Comparison of ENCODE assay signal across 8 mouse cellular contexts in the genomic region with DNA sequence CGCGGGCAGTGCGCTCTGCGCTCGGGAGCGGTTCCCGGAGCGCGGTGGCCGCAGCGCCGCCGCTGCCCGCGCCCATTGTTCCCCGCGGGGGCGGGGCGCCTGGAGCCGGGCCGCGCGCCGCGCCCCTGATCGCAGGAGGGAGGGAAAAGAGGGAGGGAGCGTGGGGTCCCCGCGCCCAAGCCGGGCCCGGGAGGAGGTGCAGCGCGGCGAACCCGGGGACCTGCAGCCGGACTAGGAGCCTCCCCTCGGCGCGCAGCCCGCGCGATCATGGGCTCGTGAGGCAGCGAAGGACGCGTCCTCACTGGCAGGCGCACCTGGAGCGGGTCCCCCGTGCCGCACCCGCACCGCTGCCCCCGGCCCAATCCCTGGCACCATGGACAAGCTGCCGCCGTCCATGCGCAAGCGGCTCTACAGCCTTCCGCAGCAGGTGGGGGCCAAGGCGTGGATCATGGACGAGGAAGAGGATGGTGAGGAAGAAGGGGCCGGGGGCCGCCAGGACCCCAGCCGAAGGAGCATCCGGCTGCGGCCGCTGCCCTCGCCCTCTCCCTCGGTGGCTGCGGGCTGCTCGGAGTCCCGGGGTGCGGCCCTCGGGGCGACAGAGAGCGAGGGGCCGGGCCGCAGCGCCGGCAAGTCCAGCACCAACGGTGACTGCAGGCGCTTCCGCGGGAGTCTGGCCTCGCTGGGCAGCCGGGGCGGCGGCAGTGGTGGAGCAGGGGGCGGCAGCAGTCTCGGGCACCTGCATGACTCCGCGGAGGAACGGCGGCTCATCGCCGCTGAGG. TPM values are rescaled to one million over a fixed set of nuclear protein-coding genes. Genes with fewer than 3 reads are reported as not detected.
DNase-seq lines count a peak whose midpoint lies in the region; ATAC-seq lines count a peak whose summit lies in the region.

A gene (plus strand): TSS at position 274 of the 779 bp plus-strand sequence.

- peak; percentile 8 for ATAC-seq in kidney, embryonic 15.5 days (replicated peaks; ENCODE audit: low FRiP score)
- ATAC-seq in intestine, embryonic 16.5 days, result peak; percentile 49
- peak; percentile 30; the same call in 1 of the 2 replicates for ATAC-seq in midbrain, embryonic 16.5 days

- H3K4me1 ChIP-seq in kidney, embryonic 15.5 days, result peaks cover 26% of the 10 kb centered on the region
- peaks cover 45% of the 10 kb centered on the region for H3K4me1 ChIP-seq in embryonic facial prominence, embryonic 10.5 days
- peaks cover 15% of the 10 kb centered on the region for H3K4me1 ChIP-seq in intestine, embryonic 16.5 days (ENCODE audit: control insufficient read depth, insufficient read depth, low read length)
- peaks cover 44% of the 10 kb centered on the region for H3K4me1 ChIP-seq in midbrain, embryonic 16.5 days (ENCODE audit: control insufficient read depth, insufficient read depth, low read length)

- no peaks in the 10 kb centered on the region for H3K9me3 ChIP-seq in kidney, embryonic 15.5 days (replicated peaks)
- H3K9me3 ChIP-seq in embryonic facial prominence, embryonic 10.5 days, result no peaks in the 10 kb centered on the region
- no peaks in the 10 kb centered on the region for H3K9me3 ChIP-seq in intestine, embryonic 16.5 days (ENCODE audit: control insufficient read depth, low read length)
- H3K9me3 ChIP-seq in midbrain, embryonic 16.5 days (replicated peaks; ENCODE audit: control insufficient read depth, low read length, poor library complexity, severe bottlenecking), result no peaks in the 10 kb centered on the region

- H3K4me2 ChIP-seq in kidney, embryonic 15.5 days, result peak within 1 kb of the TSS; percentile 100
- peak within 1 kb of the TSS; percentile 99 for H3K4me2 ChIP-seq in intestine, embryonic 16.5 days (ENCODE audit: low read depth, low read length)
- H3K4me2 ChIP-seq in midbrain, embryonic 16.5 days (ENCODE audit: low read length), result peak within 1 kb of the TSS; percentile 96

- peak within 1 kb of the TSS; percentile 53 for H3K9ac ChIP-seq in kidney, embryonic 15.5 days
- H3K9ac ChIP-seq in intestine, embryonic 16.5 days (ENCODE audit: low read depth, low read length), result peak within 1 kb of the TSS; percentile 68
- peak within 1 kb of the TSS; percentile 94 for H3K9ac ChIP-seq in midbrain, embryonic 16.5 days (ENCODE audit: low read depth, low read length)

- H3K4me3 ChIP-seq in kidney, embryonic 15.5 days (replicated peaks), result peak within 1 kb of the TSS; percentile 77
- peak within 1 kb of the TSS; percentile 77 for H3K4me3 ChIP-seq in embryonic facial prominence, embryonic 10.5 days
- peak within 1 kb of the TSS; percentile 63 for H3K4me3 ChIP-seq in intestine, embryonic 16.5 days (ENCODE audit: low read length)
- peak within 1 kb of the TSS; percentile 90 for H3K4me3 ChIP-seq in midbrain, embryonic 16.5 days (ENCODE audit: low read depth, low read length)

- H3K36me3 ChIP-seq in kidney, embryonic 15.5 days, result no peaks in the 10 kb centered on the region
- H3K36me3 ChIP-seq in embryonic facial prominence, embryonic 10.5 days (replicated peaks), result no peaks in the 10 kb centered on the region
- no peaks in the 10 kb centered on the region for H3K36me3 ChIP-seq in intestine, embryonic 16.5 days (ENCODE audit: control insufficient read depth, insufficient read depth, low read length)
- no peaks in the 10 kb centered on the region for H3K36me3 ChIP-seq in midbrain, embryonic 16.5 days (ENCODE audit: control insufficient read depth, insufficient read depth, low read length)

- H3K27ac ChIP-seq in kidney, embryonic 15.5 days, result 0 out of 2 replicates have a peak within 1 kb of the TSS, but pooled peaks have one; percentile 22
- peak within 1 kb of the TSS; percentile 79 for H3K27ac ChIP-seq in embryonic facial prominence, embryonic 10.5 days (replicated peaks)
- H3K27ac ChIP-seq in intestine, embryonic 16.5 days (ENCODE audit: low read length), result no peak within 1 kb of the TSS
- H3K27ac ChIP-seq in midbrain, embryonic 16.5 days (ENCODE audit: low read length), result peak within 1 kb of the TSS; percentile 94

- peaks cover 85% of the 10 kb centered on the region for H3K27me3 ChIP-seq in kidney, embryonic 15.5 days
- H3K27me3 ChIP-seq in embryonic facial prominence, embryonic 10.5 days (replicated peaks; ENCODE audit: low read depth, poor library complexity, severe bottlenecking), result peaks cover 99% of the 10 kb centered on the region
- H3K27me3 ChIP-seq in intestine, embryonic 16.5 days (replicated peaks; ENCODE audit: control insufficient read depth, insufficient read depth, low read length), result peaks cover 38% of the 10 kb centered on the region
- no peaks in the 10 kb centered on the region; the same call in 1 of the 2 replicates for H3K27me3 ChIP-seq in midbrain, embryonic 16.5 days (ENCODE audit: control insufficient read depth, insufficient read depth, low read depth, low read length)

- WGBS in kidney, embryonic 15.5 days, result under 1% methylated on average over 86 of the region's 95 CpGs
- under 1% methylated on average over 95 of the region's 95 CpGs for WGBS in embryonic facial prominence, embryonic 10.5 days
- under 1% methylated on average over 86 of the region's 95 CpGs for WGBS in intestine, embryonic 16.5 days
- WGBS in midbrain, embryonic 16.5 days, result under 1% methylated on average over 59 of the region's 95 CpGs

- no peak for DNase-seq in kidney, adult 8-10 months
- peak; percentile 51 for DNase-seq in R1 (ENCODE audit: low read depth, low spot score)
- peak; percentile 60 for DNase-seq in embryonic facial prominence, embryonic 10.5 days (ENCODE audit: low spot score)
- no peak for DNase-seq in urinary bladder, postnatal 14 days (ENCODE audit: low spot score)
- no peak for DNase-seq in c-Kit-positive CD71-positive TER-119-positive erythroid progenitor cells, embryonic 14.5 days (ENCODE audit: low spot score)

RNA-seq across cellular contexts. Expression of the gene that starts here (rescaled TPM):
- 0.26 and 0.40 TPM in 2 replicates for polyA plus RNA-seq in kidney, embryonic 15.5 days (2015; fragmentation: Nextera tagmentation; extraction: Ambion mirVana)
- polyA plus RNA-seq in embryonic facial prominence, embryonic 10.5 days (2016; fragmentation: Nextera tagmentation; extraction: Ambion mirVana), result 0.20 and 0.25 TPM in 2 replicates
- polyA plus RNA-seq in intestine, embryonic 16.5 days (2015; fragmentation: Nextera tagmentation; extraction: Ambion mirVana), result 0.21 and 0.22 TPM in 2 replicates
- polyA plus RNA-seq in midbrain, embryonic 16.5 days (2015; fragmentation: Nextera tagmentation; extraction: Ambion mirVana), result 3.0 and 3.5 TPM in 2 replicates

Comparison
In these comparisons a context has a peak if more than half of its experiments do, and no peak if none do; other contexts are left out.
1. Peak in ATAC-seq, H3K4me3 ChIP-seq, H3K27ac ChIP-seq, H3K9ac ChIP-seq and H3K4me2 ChIP-seq in kidney, embryonic 15.5 days; RNA of the gene not detected or under 1 TPM.
2. Peak in DNase-seq, H3K4me3 ChIP-seq and H3K27ac ChIP-seq in embryonic facial prominence, embryonic 10.5 days; RNA of the gene not detected or under 1 TPM.
3. Peak in ATAC-seq, H3K4me3 ChIP-seq, H3K9ac ChIP-seq and H3K4me2 ChIP-seq in intestine, embryonic 16.5 days; RNA of the gene not detected or under 1 TPM.